Mouse (Mus musculus) lung, postnatal 0 days (tissue): ENCODE results near the gene Mgarp. TPM values are rescaled to one million over a fixed set of nuclear protein-coding genes. Genes with fewer than 3 reads are reported as not detected.
"Not testable (repeated sequence)": the region's sequence is repeated elsewhere in the genome, so short reads cannot be mapped to it uniquely, and the experiment has no call there.

ENCODE experiments used
- ATAC-seq: fragments of 200-750 bp; cut with Nextera tagmentation; 2 replicates; pipeline ENCODE4 v1.8.0; 2017; ENCODE audit warnings: moderate library complexity
- DNase-seq: peaks from one replicate; pipeline ENCODE4 v3.0.0-alpha.2; 2016; ENCODE audit warnings: low spot score
- H3K27ac ChIP-seq: fragments of 300-500 bp; sonication (generic); 2 replicates; pipeline ENCODE4 v1.5.1; 2014; ENCODE audit warnings: antibody characterized with exemption, mild to moderate bottlenecking, low read length, mixed read lengths
- H3K27me3 ChIP-seq: fragments of 300-500 bp; sonication (generic); replicated peaks from 2 replicates; pipeline ENCODE4 v1.6.1; 2014; ENCODE audit warnings: low read length, mixed read lengths; ENCODE audit not compliant: insufficient read depth
- H3K36me3 ChIP-seq: fragments of 300-500 bp; sonication (generic); 2 replicates; pipeline ENCODE4 v1.6.1; 2014; ENCODE audit warnings: low read length, mixed read lengths; ENCODE audit not compliant: insufficient read depth
- H3K4me1 ChIP-seq: fragments of 300-500 bp; sonication (generic); 2 replicates; pipeline ENCODE4 v1.6.1; 2014; ENCODE audit warnings: antibody characterized with exemption, low read depth, low read length, mixed read lengths; ENCODE audit not compliant: insufficient read depth
- H3K4me2 ChIP-seq: fragments of 300-500 bp; sonication (generic); replicated peaks from 2 replicates; pipeline ENCODE4 v1.6.1; 2014; ENCODE audit warnings: low read depth, mild to moderate bottlenecking, low read length, moderate library complexity, mixed read lengths
- H3K4me3 ChIP-seq: fragments of 300-500 bp; sonication (generic); 2 replicates; pipeline ENCODE4 v1.5.1; 2014; ENCODE audit warnings: low read depth, low read length
- H3K9ac ChIP-seq: fragments of 300-500 bp; sonication (generic); replicated peaks from 2 replicates; pipeline ENCODE4 v1.6.1; 2014; ENCODE audit warnings: low read depth, mild to moderate bottlenecking
- H3K9me3 ChIP-seq: fragments of 300-500 bp; sonication (generic); 2 replicates; pipeline ENCODE4 v1.6.1; 2016; ENCODE audit warnings: low read length, mixed read lengths
- CTCF ChIP-seq: IDR thresholded peaks from 2 replicates; pipeline ENCODE4 v1.5.1; 2016; ENCODE audit warnings: antibody characterized with exemption, mild to moderate bottlenecking
- EP300 ChIP-seq: IDR thresholded peaks from 2 replicates; pipeline ENCODE4 v1.6.1; 2016; ENCODE audit warnings: antibody characterized with exemption, mild to moderate bottlenecking, control low read depth
- WGBS: fragments of 180-500 bp; shearing (Covaris S2); extraction: QIAGEN DNeasy Blood & Tissue Kit; methylation state at CpG from one replicate; pipeline ENCODE4 v1.1.7; 2014; 5-methylcytosine and 5-hydroxymethylcytosine counted together
- polyA plus RNA-seq: library from polyadenylated mRNA; unstranded; fragments of >200 nt; fragmentation: Nextera tagmentation; extraction: Ambion mirVana; gene quantifications from 2 replicates; pipeline ENCODE4 v1.2.1, GENCODE M21; 2015

The Mgarp gene
- not detected in 2 replicates for polyA plus RNA-seq

DNA sequence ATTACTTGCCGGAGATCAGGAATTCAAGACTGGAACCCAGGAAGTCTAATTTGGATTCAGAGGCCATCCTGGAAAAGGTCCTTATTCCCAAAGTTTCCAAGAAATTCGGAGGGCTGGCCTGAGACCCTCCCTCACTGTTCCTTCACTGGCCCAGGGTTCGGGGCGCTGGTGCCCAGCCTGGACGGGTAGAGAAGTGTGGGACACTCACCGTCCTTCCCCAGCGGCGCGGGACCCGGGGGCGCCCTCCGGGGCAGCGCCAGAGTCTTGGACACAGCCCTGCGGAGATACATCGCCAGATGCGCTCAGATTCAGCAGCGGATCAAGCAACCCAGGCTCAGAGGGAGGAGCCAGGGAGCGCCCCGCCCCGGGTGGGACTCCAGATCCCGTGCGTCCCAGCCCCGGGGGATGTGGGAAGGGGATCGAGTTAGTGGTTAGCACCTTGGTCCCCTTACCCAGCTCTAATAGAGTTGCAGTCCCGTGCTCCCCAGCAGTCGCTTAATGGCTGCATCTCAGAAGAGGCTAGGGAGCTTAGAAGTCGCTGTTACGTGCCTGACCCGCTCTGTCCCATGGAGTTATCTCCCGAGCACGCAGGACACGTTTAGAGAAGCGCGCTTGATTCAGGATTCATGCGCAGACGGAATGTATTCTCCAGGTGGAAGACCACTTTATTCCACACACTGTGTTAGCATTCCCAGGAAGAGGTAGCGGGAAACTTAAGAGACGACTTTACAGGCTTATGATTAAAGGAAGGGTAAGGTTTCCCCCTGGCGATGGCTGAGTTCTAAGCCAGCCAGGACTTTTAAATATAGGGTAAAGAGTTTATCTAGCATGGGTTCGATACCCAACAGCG is at the start of gene Mgarp:
Mgarp (minus strand) TSS at position 520 of the 850 bp plus-strand sequence.
- peak; percentile 49 for DNase-seq

DNA sequence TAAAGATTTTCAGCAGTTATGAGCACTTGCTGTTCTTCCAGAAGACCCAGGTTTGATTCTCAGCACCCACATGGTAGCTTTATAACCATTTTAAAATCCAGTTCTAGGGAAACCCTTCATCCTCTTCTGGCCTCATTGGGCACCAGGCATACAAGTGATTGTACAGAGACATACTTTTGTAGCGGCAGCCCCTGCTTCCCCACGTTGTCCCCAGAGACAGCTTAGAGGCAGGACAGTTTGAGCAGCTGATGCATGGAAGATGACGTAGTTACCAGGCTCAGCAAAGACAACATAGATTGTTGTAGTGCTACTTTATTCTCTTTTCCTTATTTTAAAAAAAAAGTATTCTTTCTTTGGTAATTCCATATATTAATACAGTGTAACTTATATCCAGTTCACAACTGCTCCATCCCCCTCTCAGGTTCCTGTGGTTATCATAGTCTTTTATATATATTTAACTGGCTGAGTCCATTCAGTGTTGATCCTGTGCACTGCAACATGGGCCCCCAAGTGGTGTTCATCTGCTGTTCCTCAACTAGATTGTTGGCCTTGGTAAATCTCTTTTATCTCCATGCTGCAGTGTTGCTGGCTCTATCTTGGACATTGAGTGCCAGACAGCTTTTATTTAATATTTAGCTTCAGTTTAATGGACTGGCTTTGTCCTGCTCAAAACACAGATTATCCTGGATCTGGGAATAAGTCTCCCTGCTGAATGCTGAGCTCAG is 38.5 kb upstream of the Mgarp start:
- Histone ChIP-seq H3K9ac (no peak overlapping the region), H3K4me2 (no peak overlapping the region), H3K4me1 (no peaks in the 10 kb centered on the region), H3K9me3 (no peaks in the 10 kb centered on the region), H3K27me3 (no peaks in the 10 kb centered on the region), H3K27ac (no peak overlapping the region), H3K36me3 (no peaks in the 10 kb centered on the region), H3K4me3 (no peak overlapping the region)
- DNase-seq (no peak), ATAC-seq (no peak)
- WGBS = 87% methylated on average over 3 of the region's 3 CpGs
- no peak for TF ChIP-seq EP300
- TF ChIP-seq CTCF = no peak

More for the DNA sequence above, at the start of gene Mgarp:
- TF ChIP-seq EP300 (no peak), CTCF (peak; percentile 58)
- H3K27me3 ChIP-seq = no peaks in the 10 kb centered on the region
- H3K36me3 ChIP-seq = no peaks in the 10 kb centered on the region
- no peaks in the 10 kb centered on the region for H3K4me1 ChIP-seq
- no peak within 1 kb of the TSS for H3K9ac ChIP-seq
- WGBS = 1% methylated on average over 41 of the region's 41 CpGs
- ATAC-seq = peak; percentile 81
- H3K4me2 ChIP-seq = peak within 1 kb of the TSS; percentile 69
- no peak within 1 kb of the TSS for H3K27ac ChIP-seq
- H3K4me3 ChIP-seq = peak within 1 kb of the TSS; percentile 46
- H3K9me3 ChIP-seq = no peaks in the 10 kb centered on the region

DNA sequence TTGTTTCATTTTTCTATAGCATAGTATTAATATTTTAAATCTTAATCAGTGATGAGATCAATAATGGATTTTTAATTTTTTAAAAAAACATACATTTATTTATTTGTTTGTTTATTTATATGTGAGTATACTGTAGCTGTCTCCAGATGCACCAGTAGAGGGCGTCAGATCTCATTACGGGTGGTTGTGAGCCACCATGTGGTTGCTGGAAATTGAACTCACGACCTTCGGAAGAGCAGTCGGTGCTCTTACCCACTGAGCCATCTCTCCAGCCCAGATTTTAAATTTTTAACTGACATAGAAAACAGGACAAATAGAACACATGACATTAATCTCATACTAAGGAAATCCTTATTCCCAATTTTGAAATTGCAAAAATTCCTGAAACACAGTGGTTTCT is 37.8 kb upstream of the Mgarp start:
- H3K4me2 ChIP-seq, H3K4me1 ChIP-seq, ATAC-seq, H3K27me3 ChIP-seq, H3K9me3 ChIP-seq, H3K4me3 ChIP-seq, H3K9ac ChIP-seq, H3K27ac ChIP-seq, DNase-seq, H3K36me3 ChIP-seq: not testable (repeated sequence)
- WGBS = 84% methylated on average over 5 of the region's 5 CpGs

DNA sequence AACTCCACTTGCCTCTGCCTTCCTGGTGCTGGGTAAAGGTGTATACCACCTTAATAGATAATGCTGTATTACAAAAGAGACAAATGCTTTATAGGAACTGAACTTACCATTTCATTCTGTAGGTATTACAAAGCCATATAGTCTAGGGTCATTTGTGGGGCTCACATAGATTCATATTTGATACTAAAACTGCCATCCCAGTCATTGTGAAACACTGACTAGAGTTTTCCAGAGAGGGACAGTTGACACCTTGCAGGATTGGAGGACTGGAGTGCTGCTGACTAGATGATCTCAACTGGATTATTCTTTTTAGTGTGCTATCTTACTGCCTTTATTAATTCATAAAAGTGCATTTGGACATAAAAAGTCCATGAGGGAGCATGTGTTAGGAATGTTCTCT is 28.9 kb upstream of the Mgarp start:
- Histone ChIP-seq H3K9ac (no peak overlapping the region), H3K27me3 (no peaks in the 10 kb centered on the region), H3K36me3 (no peaks in the 10 kb centered on the region), H3K4me3 (no peak overlapping the region), H3K27ac (no peak overlapping the region), H3K9me3 (no peaks in the 10 kb centered on the region), H3K4me2 (no peak overlapping the region), H3K4me1 (no peaks in the 10 kb centered on the region)
- TF ChIP-seq CTCF = no peak
- TF ChIP-seq EP300 = no peak
- no peak for ATAC-seq
- DNase-seq = no peak

DNA sequence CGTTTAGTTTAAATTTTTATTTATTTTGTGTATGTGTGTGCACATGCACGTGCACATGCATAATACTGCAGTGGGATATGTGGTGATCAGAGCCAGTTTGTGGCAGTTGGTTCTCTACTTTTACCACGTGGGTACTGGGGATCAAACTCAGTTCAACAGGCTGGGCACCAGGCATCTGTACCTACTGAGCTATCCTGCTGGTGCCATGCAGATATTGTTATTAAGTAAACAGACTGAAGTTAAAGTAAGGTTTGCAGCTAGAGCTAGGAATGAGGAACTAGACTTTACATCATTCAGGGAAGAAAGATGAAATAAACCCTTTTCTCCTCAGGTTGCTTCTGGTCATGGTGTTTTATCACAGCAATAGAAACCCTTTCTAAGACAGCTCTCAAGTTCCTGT is 25.4 kb upstream of the Mgarp start:
- Histone ChIP-seq H3K4me2 (no peak overlapping the region), H3K27ac (no peak overlapping the region), H3K36me3 (no peaks in the 10 kb centered on the region), H3K9me3 (no peaks in the 10 kb centered on the region), H3K4me3 (no peak overlapping the region), H3K27me3 (no peaks in the 10 kb centered on the region), H3K9ac (no peak overlapping the region), H3K4me1 (no peaks in the 10 kb centered on the region)
- no peak for DNase-seq
- 66% methylated on average over 3 of the region's 3 CpGs for WGBS
- no peak for ATAC-seq
- TF ChIP-seq CTCF (no peak), EP300 (no peak)

DNA sequence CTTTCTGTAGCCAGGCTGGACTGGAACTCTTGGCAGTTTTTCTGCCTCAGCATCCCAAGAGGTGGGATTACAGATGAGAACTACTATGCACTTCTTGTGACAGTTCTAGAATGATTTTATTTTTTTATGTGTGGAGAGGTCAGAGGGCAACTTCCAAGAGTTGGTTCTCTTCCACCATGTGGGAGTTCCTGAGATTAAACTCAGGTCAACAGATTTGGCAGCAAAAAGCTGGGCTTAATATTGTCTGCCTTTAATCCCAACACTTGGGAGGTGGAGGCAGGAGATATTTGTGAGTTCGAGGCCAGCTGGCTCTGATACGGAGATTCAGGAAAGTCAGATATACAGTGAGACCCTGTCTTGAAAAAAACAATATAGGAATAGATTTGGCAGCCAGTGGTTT is 21.4 kb upstream of the Mgarp start:
- Histone ChIP-seq H3K9me3 (no peaks in the 10 kb centered on the region), H3K9ac (no peak overlapping the region), H3K36me3 (no peaks in the 10 kb centered on the region), H3K4me3 (no peak overlapping the region), H3K27me3 (no peaks in the 10 kb centered on the region), H3K27ac (no peak overlapping the region), H3K4me1 (peaks cover 7% of the 10 kb centered on the region; the same call in 1 of the 2 replicates), H3K4me2 (no peak overlapping the region; the same call in 1 of the 2 replicates)
- ATAC-seq (no peak), DNase-seq (no peak)
- whole genome bisulfite sequencing = 49% methylated on average over 2 of the region's 2 CpGs
- TF ChIP-seq CTCF (no peak), EP300 (no peak)
